Mouse (Mus musculus): ENCODE data around the gene Patl1. TPM values are rescaled to one million over a fixed set of nuclear protein-coding genes. Genes with fewer than 3 reads are reported as not detected.
"Not testable (repeated sequence)": the region's sequence is repeated elsewhere in the genome, so short reads cannot be mapped to it uniquely, and the experiment has no call there.

Patl1 gene
- polyA plus RNA-seq, 1 experiment from 2014 or later: 21.0 TPM

- 94% methylated on average over 1 of the region's 1 CpGs for WGBS
- Histone ChIP-seq H3K4me2 (ENCODE audit: low read depth, low read length) (no peak overlapping the region), H3K9ac (ENCODE audit: low read length) (no peak overlapping the region), H3K36me3 (ENCODE audit: control insufficient read depth, insufficient read depth) (peaks cover 55% of the 10 kb centered on the region), H3K9me3 (replicated peaks; ENCODE audit: control insufficient read depth, low read length) (no peaks in the 10 kb centered on the region), H3K4me1 (ENCODE audit: control insufficient read depth, insufficient read depth, low read length) (0 out of 2 replicates have a peak, but pooled peaks cover 3% of the 10 kb centered on the region), H3K27me3 (ENCODE audit: control insufficient read depth, insufficient read depth, low read length) (no peaks in the 10 kb centered on the region), H3K27ac (ENCODE audit: low read length) (no peak overlapping the region), H3K4me3 (ENCODE audit: low read length) (no peak overlapping the region)
- ATAC-seq (replicated peaks; ENCODE audit: extremely low read depth, insufficient read depth, low FRiP score): no peak
Measured at GRCm38 (mm10) chr19:11922068-11922467, 9.9 kb downstream of the Patl1 start.

- not testable (repeated sequence) for H3K4me2 ChIP-seq (ENCODE audit: low read depth, low read length); H3K4me3 ChIP-seq (ENCODE audit: low read length); ATAC-seq (replicated peaks; ENCODE audit: extremely low read depth, insufficient read depth, low FRiP score); H3K27ac ChIP-seq (ENCODE audit: low read length); H3K4me1 ChIP-seq (ENCODE audit: control insufficient read depth, insufficient read depth, low read length); H3K27me3 ChIP-seq (ENCODE audit: control insufficient read depth, insufficient read depth, low read length); H3K9ac ChIP-seq (ENCODE audit: low read length); H3K9me3 ChIP-seq (replicated peaks; ENCODE audit: control insufficient read depth, low read length)
- peaks cover 57% of the 10 kb centered on the region for H3K36me3 ChIP-seq (ENCODE audit: control insufficient read depth, insufficient read depth)
- WGBS: 98% methylated on average over 2 of the region's 2 CpGs
Measured at GRCm38 (mm10) chr19:11922515-11922914, 10.3 kb downstream of the Patl1 start.

- Histone ChIP-seq H3K4me3 (ENCODE audit: low read length) (no peak overlapping the region), H3K9me3 (replicated peaks; ENCODE audit: control insufficient read depth, low read length) (no peaks in the 10 kb centered on the region), H3K36me3 (ENCODE audit: control insufficient read depth, insufficient read depth) (peaks cover 62% of the 10 kb centered on the region), H3K4me1 (ENCODE audit: control insufficient read depth, insufficient read depth, low read length) (no peaks in the 10 kb centered on the region), H3K27me3 (ENCODE audit: control insufficient read depth, insufficient read depth, low read length) (no peaks in the 10 kb centered on the region), H3K27ac (ENCODE audit: low read length) (no peak overlapping the region), H3K9ac (ENCODE audit: low read length) (no peak overlapping the region), H3K4me2 (ENCODE audit: low read depth, low read length) (no peak overlapping the region)
- 88% methylated on average over 2 of the region's 2 CpGs for WGBS
- no peak for ATAC-seq (replicated peaks; ENCODE audit: extremely low read depth, insufficient read depth, low FRiP score)
Measured at GRCm38 (mm10) chr19:11926380-11926779, 14.2 kb downstream of the Patl1 start.

- H3K9me3 ChIP-seq (replicated peaks; ENCODE audit: control insufficient read depth, low read length): no peaks in the 10 kb centered on the region
- no peaks in the 10 kb centered on the region for H3K27me3 ChIP-seq (ENCODE audit: control insufficient read depth, insufficient read depth, low read length)
- ATAC-seq (replicated peaks; ENCODE audit: extremely low read depth, insufficient read depth, low FRiP score): no peak
- no peaks in the 10 kb centered on the region for H3K4me1 ChIP-seq (ENCODE audit: control insufficient read depth, insufficient read depth, low read length)
- peaks cover 66% of the 10 kb centered on the region for H3K36me3 ChIP-seq (ENCODE audit: control insufficient read depth, insufficient read depth)
- H3K27ac ChIP-seq (ENCODE audit: low read length): no peak overlapping the region
- H3K4me3 ChIP-seq (ENCODE audit: low read length): no peak overlapping the region
- no peak overlapping the region for H3K4me2 ChIP-seq (ENCODE audit: low read depth, low read length)
- 85% methylated on average over 4 of the region's 4 CpGs for WGBS
- H3K9ac ChIP-seq (ENCODE audit: low read length): no peak overlapping the region
Measured at GRCm38 (mm10) chr19:11928025-11928748, 16.0 kb downstream of the Patl1 start.

- H3K4me3 ChIP-seq (ENCODE audit: low read length); H3K27me3 ChIP-seq (ENCODE audit: control insufficient read depth, insufficient read depth, low read length); H3K9me3 ChIP-seq (replicated peaks; ENCODE audit: control insufficient read depth, low read length); H3K4me2 ChIP-seq (ENCODE audit: low read depth, low read length); H3K4me1 ChIP-seq (ENCODE audit: control insufficient read depth, insufficient read depth, low read length); H3K27ac ChIP-seq (ENCODE audit: low read length); ATAC-seq (replicated peaks; ENCODE audit: extremely low read depth, insufficient read depth, low FRiP score); H3K9ac ChIP-seq (ENCODE audit: low read length): not testable (repeated sequence)
- 93% methylated on average over 9 of the region's 9 CpGs for WGBS
- peaks cover 35% of the 10 kb centered on the region for H3K36me3 ChIP-seq (ENCODE audit: control insufficient read depth, insufficient read depth)
Measured at GRCm38 (mm10) chr19:11946460-11946859, 34.3 kb downstream of the Patl1 start.

GRCm38 (mm10) chr19:11949878-11950277 is 37.7 kb downstream of the Patl1 start:
- Histone ChIP-seq H3K36me3 (ENCODE audit: control insufficient read depth, insufficient read depth) (peaks cover 10% of the 10 kb centered on the region), H3K9me3 (replicated peaks; ENCODE audit: control insufficient read depth, low read length) (no peaks in the 10 kb centered on the region), H3K4me1 (ENCODE audit: control insufficient read depth, insufficient read depth, low read length) (no peaks in the 10 kb centered on the region), H3K4me3 (ENCODE audit: low read length) (no peak overlapping the region), H3K27ac (ENCODE audit: low read length) (no peak overlapping the region), H3K27me3 (ENCODE audit: control insufficient read depth, insufficient read depth, low read length) (no peaks in the 10 kb centered on the region), H3K9ac (ENCODE audit: low read length) (no peak overlapping the region), H3K4me2 (ENCODE audit: low read depth, low read length) (no peak overlapping the region)
- no peak for ATAC-seq (replicated peaks; ENCODE audit: extremely low read depth, insufficient read depth, low FRiP score)
- 49% methylated on average over 1 of the region's 1 CpGs for WGBS

GRCm38 (mm10) chr19:11950747-11951146 is 38.5 kb downstream of the Patl1 start:
- WGBS: 72% methylated on average over 7 of the region's 7 CpGs
- H3K4me1 ChIP-seq (ENCODE audit: control insufficient read depth, insufficient read depth, low read length): peaks cover 5% of the 10 kb centered on the region; the same call in 1 of the 2 replicates
- H3K4me3 ChIP-seq (ENCODE audit: low read length): no peak overlapping the region
- no peaks in the 10 kb centered on the region for H3K27me3 ChIP-seq (ENCODE audit: control insufficient read depth, insufficient read depth, low read length)
- no peak overlapping the region for H3K9ac ChIP-seq (ENCODE audit: low read length)
- peaks cover 2% of the 10 kb centered on the region for H3K36me3 ChIP-seq (ENCODE audit: control insufficient read depth, insufficient read depth)
- no peak overlapping the region for H3K4me2 ChIP-seq (ENCODE audit: low read depth, low read length)
- H3K9me3 ChIP-seq (replicated peaks; ENCODE audit: control insufficient read depth, low read length): no peaks in the 10 kb centered on the region
- no peak for ATAC-seq (replicated peaks; ENCODE audit: extremely low read depth, insufficient read depth, low FRiP score)
- H3K27ac ChIP-seq (ENCODE audit: low read length): no peak overlapping the region

GRCm38 (mm10) chr19:11954206-11954605 is 42.0 kb downstream of the Patl1 start:
- H3K4me3 ChIP-seq (ENCODE audit: low read length): no peak overlapping the region
- no peak overlapping the region for H3K27ac ChIP-seq (ENCODE audit: low read length)
- 43% methylated on average over 6 of the region's 6 CpGs for WGBS
- H3K4me2 ChIP-seq (ENCODE audit: low read depth, low read length): no peak overlapping the region
- no peaks in the 10 kb centered on the region for H3K9me3 ChIP-seq (replicated peaks; ENCODE audit: control insufficient read depth, low read length)
- peaks cover 5% of the 10 kb centered on the region; the same call in 1 of the 2 replicates for H3K4me1 ChIP-seq (ENCODE audit: control insufficient read depth, insufficient read depth, low read length)
- H3K36me3 ChIP-seq (ENCODE audit: control insufficient read depth, insufficient read depth): no peaks in the 10 kb centered on the region
- no peak overlapping the region for H3K9ac ChIP-seq (ENCODE audit: low read length)
- ATAC-seq (replicated peaks; ENCODE audit: extremely low read depth, insufficient read depth, low FRiP score): no peak
- H3K27me3 ChIP-seq (ENCODE audit: control insufficient read depth, insufficient read depth, low read length): no peaks in the 10 kb centered on the region

GRCm38 (mm10) chr19:11956636-11957035 is 44.4 kb downstream of the Patl1 start:
- peaks cover 5% of the 10 kb centered on the region; the same call in 1 of the 2 replicates for H3K4me1 ChIP-seq (ENCODE audit: control insufficient read depth, insufficient read depth, low read length)
- H3K4me2 ChIP-seq (ENCODE audit: low read depth, low read length): no peak overlapping the region
- H3K27me3 ChIP-seq (ENCODE audit: control insufficient read depth, insufficient read depth, low read length): no peaks in the 10 kb centered on the region
- H3K9me3 ChIP-seq (replicated peaks; ENCODE audit: control insufficient read depth, low read length): no peaks in the 10 kb centered on the region
- no peak overlapping the region for H3K4me3 ChIP-seq (ENCODE audit: low read length)
- H3K9ac ChIP-seq (ENCODE audit: low read length): no peak overlapping the region
- no peaks in the 10 kb centered on the region for H3K36me3 ChIP-seq (ENCODE audit: control insufficient read depth, insufficient read depth)
- 84% methylated on average over 5 of the region's 5 CpGs for WGBS
- no peak for ATAC-seq (replicated peaks; ENCODE audit: extremely low read depth, insufficient read depth, low FRiP score)
- H3K27ac ChIP-seq (ENCODE audit: low read length): no peak overlapping the region

All from heart, embryonic 16.5 days (tissue).